10 mouse cellular contexts compared by ENCODE assay signal in the genomic region with DNA sequence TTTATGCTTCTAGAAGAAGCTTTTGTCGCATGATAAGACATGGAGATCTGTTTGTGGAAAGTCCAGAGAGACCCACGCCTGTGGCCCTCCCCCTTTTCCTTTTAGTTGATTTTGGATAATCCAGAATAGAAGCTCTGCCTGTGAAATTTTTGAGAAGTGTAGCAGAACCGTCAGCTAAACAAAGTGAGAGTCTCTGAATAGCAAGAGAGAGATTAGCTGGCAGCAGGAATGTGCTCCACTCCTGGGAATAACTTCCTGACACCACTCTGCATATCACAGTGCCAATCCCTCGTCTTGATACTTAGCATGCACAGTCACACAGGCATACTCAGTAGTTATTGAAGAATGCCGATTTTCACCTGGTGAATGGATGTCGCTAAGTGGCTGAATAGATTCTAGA.
A peak's percentile ranks its signal among the peaks of the same experiment; 100 is the strongest.
DNase-seq lines count a peak whose midpoint lies in the region; ATAC-seq and TF ChIP-seq lines count a peak whose summit lies in the region.
"Had no signal": no experiment of that assay in that cellular context is flagged by ENCODE, and none has a peak within 500 bp of the region (broad histone marks: within the 10 kb centered on the region; RNA-seq: fewer than 3 reads in every experiment).

No protein-coding gene starts in this region.

- H3K27me3 ChIP-seq in heart, embryonic 10.5 days (ENCODE audit: insufficient read depth, poor library complexity, severe bottlenecking), result no peaks in the 10 kb centered on the region
- H3K27me3 ChIP-seq in intestine, embryonic 15.5 days (replicated peaks), result no peaks in the 10 kb centered on the region
- H3K27me3 ChIP-seq: megakaryocyte, embryonic 14.5 days had no signal

- 13% methylated on average over 6 of the region's 6 CpGs for WGBS in heart, embryonic 10.5 days
- WGBS in intestine, embryonic 15.5 days, result 40% methylated on average over 6 of the region's 6 CpGs

- no peaks in the 10 kb centered on the region for H3K36me3 ChIP-seq in heart, embryonic 10.5 days
- H3K36me3 ChIP-seq in intestine, embryonic 15.5 days, result no peaks in the 10 kb centered on the region

- H3K9me3 ChIP-seq in heart, embryonic 10.5 days, result no peaks in the 10 kb centered on the region
- H3K9me3 ChIP-seq in intestine, embryonic 15.5 days, result no peaks in the 10 kb centered on the region
- H3K9me3 ChIP-seq: megakaryocyte, embryonic 14.5 days had no signal

- no peak overlapping the region for H3K27ac ChIP-seq in gastrocnemius, adult 2 months
- H3K27ac ChIP-seq in heart, embryonic 10.5 days, result peak overlapping the region; percentile 84
- H3K27ac ChIP-seq in intestine, embryonic 15.5 days, result no peak overlapping the region

- TF ChIP-seq CTCF in gastrocnemius, adult 2 months (IDR thresholded peaks at IDR 0.05), result no peak

- H3K4me3 ChIP-seq in gastrocnemius, adult 2 months, result peak overlapping the region; percentile 37
- peak overlapping the region; percentile 35 for H3K4me3 ChIP-seq in heart, embryonic 10.5 days
- H3K4me3 ChIP-seq in intestine, embryonic 15.5 days (replicated peaks), result no peak overlapping the region
- H3K4me3 ChIP-seq: megakaryocyte, embryonic 14.5 days had no signal

- H3K4me2 ChIP-seq in intestine, embryonic 15.5 days (replicated peaks), result no peak overlapping the region

- no peak for ATAC-seq in intestine, embryonic 15.5 days

- DNase-seq in gastrocnemius, adult 2 months, result no peak
- DNase-seq in gastrocnemius, postnatal 10 days, result no peak
- DNase-seq in 3T3-L1 (ENCODE audit: low read depth, low spot score), result peak; percentile 39
- DNase-seq in heart, embryonic 10.5 days (ENCODE audit: low spot score), result no peak
- peak; percentile 19 for DNase-seq in lung, postnatal 10 days
- DNase-seq in frontal cortex, postnatal 10 days (ENCODE audit: low spot score in 2 of 2), result no peak
- DNase-seq in cerebellum, adult 18-20 months, result no peak
- DNase-seq: kidney, adult 9 months had no signal

- H3K4me1 ChIP-seq in heart, embryonic 10.5 days, result peaks cover 43% of the 10 kb centered on the region
- H3K4me1 ChIP-seq in intestine, embryonic 15.5 days (replicated peaks), result peaks cover 9% of the 10 kb centered on the region; the same call in 1 of the 2 replicates
- H3K4me1 ChIP-seq: megakaryocyte, embryonic 14.5 days had no signal

- intact Hi-C loops in gastrocnemius, adult 2 months (cut with DNase I), result no loop called here

- H3K9ac ChIP-seq in intestine, embryonic 15.5 days, result no peak overlapping the region

Comparison
In these comparisons a context has a peak if more than half of its experiments do, and no peak if none do; other contexts are left out.
1. DNase-seq: peak in 3T3-L1 (single experiment) and lung, postnatal 10 days (single experiment); none in gastrocnemius, adult 2 months (single experiment), gastrocnemius, postnatal 10 days (single experiment), heart, embryonic 10.5 days (single experiment), frontal cortex, postnatal 10 days (0 of 2) and cerebellum, adult 18-20 months (0 of 2).